Mouse (Mus musculus) bone marrow macrophage, adult 2 months (primary cell): Measurements from ENCODE around the gene Mfsd6.

Experiments
- CTCF ChIP-seq: IDR thresholded peaks from 2 replicates; pipeline ENCODE4 v1.5.1; 2012; ENCODE audit warnings: low read depth, mild to moderate bottlenecking, low read length, moderate library complexity
- POLR2A ChIP-seq: IDR thresholded peaks from 2 replicates; pipeline ENCODE4 v1.6.1; 2012; ENCODE audit warnings: mild to moderate bottlenecking, low read depth, low read length, borderline replicate concordance

DNA sequence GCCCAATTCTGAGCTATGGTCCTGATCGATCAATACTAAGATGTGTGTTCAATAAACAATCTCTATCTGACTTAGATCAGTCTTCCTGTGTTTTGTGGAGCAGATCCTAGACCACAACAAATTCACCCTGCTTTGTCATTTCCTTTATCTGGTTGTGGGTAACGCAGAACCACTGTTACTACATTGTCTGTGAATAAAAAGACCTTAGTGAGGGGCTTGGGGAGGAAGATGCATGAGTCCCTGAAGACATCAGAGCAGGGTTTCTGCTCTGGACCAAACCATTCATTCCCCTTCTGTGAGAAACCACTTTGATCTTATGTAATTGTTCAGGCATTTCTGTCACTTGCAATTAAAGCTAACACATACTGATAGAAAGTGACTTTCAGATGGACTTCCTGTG, 26.6 kb upstream of the Mfsd6 start:
- TF ChIP-seq CTCF (no peak), POLR2A (no peak)
